8 mouse cellular contexts compared by ENCODE assay signal in genomic region chr9:110781256-110781721, GRCm38 (mm10). TPM values are rescaled to one million over a fixed set of nuclear protein-coding genes. Genes with fewer than 3 reads are reported as not detected.
DNase-seq lines count a peak whose midpoint lies in the region; ATAC-seq and TF ChIP-seq lines count a peak whose summit lies in the region.

No protein-coding gene starts in this region.

- peak; percentile 63 for DNase-seq in WW6 (ENCODE audit: low read depth, low spot score)
- DNase-seq in cerebellum, postnatal 4 days (ENCODE audit: low spot score in 2 of 2), result peak; percentile 96 to 99
- DNase-seq in gastrocnemius, adult 2 months, result peak; percentile 97
- peak; percentile 96 for DNase-seq in hindbrain, postnatal 0 days (ENCODE audit: low spot score)
- peak; percentile 93 to 97 for DNase-seq in left cerebral cortex, adult 2 months (ENCODE audit: extremely low spot score in 1 of 2, low spot score in 2 of 2)
- peak; percentile 93 to 95 for DNase-seq in right cerebral cortex, adult 2 months (ENCODE audit: low spot score in 2 of 2)
- peak; percentile 95 for DNase-seq in urinary bladder, postnatal 14 days (ENCODE audit: low spot score)

- ATAC-seq in hindbrain, postnatal 0 days, result peak; percentile 97
- peak; percentile 97 for ATAC-seq in megakaryocyte, adult 5-6 weeks (ENCODE audit: poor library complexity, severe bottlenecking)

- H3K4me2 ChIP-seq in hindbrain, postnatal 0 days (ENCODE audit: low read depth, low read length), result peak overlapping the region; percentile 69

- WGBS in hindbrain, postnatal 0 days, result under 1% methylated on average over 43 of the region's 43 CpGs

- no peaks in the 10 kb centered on the region for H3K36me3 ChIP-seq in hindbrain, postnatal 0 days (ENCODE audit: insufficient read depth, low read length)

- peak overlapping the region; percentile 71 for H3K9ac ChIP-seq in hindbrain, postnatal 0 days (replicated peaks; ENCODE audit: low read length)

- intact Hi-C loops in gastrocnemius, adult 2 months (cut with DNase I), result loop anchor here (1.0 to 5.0 kb wide), 4 partner anchors 65 to 370 kb away; no protein-coding TSS in a partner anchor
- intact Hi-C loops in left cerebral cortex, adult 2 months (cut with DNase I), result loop anchor here (1.0 to 5.0 kb wide), 5 partner anchors 50 to 370 kb away; no protein-coding TSS in a partner anchor

- H3K27ac ChIP-seq in gastrocnemius, adult 2 months, result peak overlapping the region; percentile 81
- peak overlapping the region; percentile 90 for H3K27ac ChIP-seq in hindbrain, postnatal 0 days
- H3K27ac ChIP-seq in left cerebral cortex, adult 2 months, result peak overlapping the region; percentile 76

- H3K9me3 ChIP-seq in hindbrain, postnatal 0 days (ENCODE audit: low read length), result no peaks in the 10 kb centered on the region

- no peaks in the 10 kb centered on the region for H3K27me3 ChIP-seq in hindbrain, postnatal 0 days (ENCODE audit: insufficient read depth, low read length)

- TF ChIP-seq CTCF in gastrocnemius, adult 2 months (IDR thresholded peaks at IDR 0.05), result peak; percentile 88
- TF ChIP-seq CTCF in hindbrain, postnatal 0 days (IDR thresholded peaks at IDR 0.05; ENCODE audit: low read depth), result peak; percentile 75
- TF ChIP-seq CTCF in left cerebral cortex, adult 2 months (IDR thresholded peaks at IDR 0.05), result peak; percentile 94

- H3K4me3 ChIP-seq in gastrocnemius, adult 2 months, result peak overlapping the region; percentile 79
- H3K4me3 ChIP-seq in hindbrain, postnatal 0 days (ENCODE audit: low read length), result peak overlapping the region; percentile 50
- H3K4me3 ChIP-seq in left cerebral cortex, adult 2 months, result peak overlapping the region; percentile 56

- H3K4me1 ChIP-seq in hindbrain, postnatal 0 days (ENCODE audit: insufficient read depth, low read length), result 0 out of 2 replicates have a peak, but pooled peaks cover 7% of the 10 kb centered on the region

RNA-seq across cellular contexts. Expression of gene Prss42, which starts 16.7 kb away (rescaled TPM):
- total RNA-seq in gastrocnemius, adult 2 months (2021), result not detected
- not detected in 2 replicates for total RNA-seq in hindbrain, postnatal 0 days (2014; rRNA removed)
- not detected in 2 replicates for polyA plus RNA-seq in hindbrain, postnatal 0 days (2015; fragmentation: Nextera tagmentation; extraction: Ambion mirVana)
- total RNA-seq in left cerebral cortex, adult 2 months (2021), result not detected
- total RNA-seq in megakaryocyte, adult 5-6 weeks (2015), result not detected in 2 replicates
- not detected in 2 replicates for total RNA-seq in megakaryocyte, adult 5-6 weeks (2017)

RNA-seq across cellular contexts. Expression of gene Prss44, which starts 32.5 kb away (rescaled TPM):
- not detected for total RNA-seq in gastrocnemius, adult 2 months (2021)
- 0.10 TPM in 1 of 2 replicates, not detected in the other for total RNA-seq in hindbrain, postnatal 0 days (2014; rRNA removed)
- not detected in 2 replicates for polyA plus RNA-seq in hindbrain, postnatal 0 days (2015; fragmentation: Nextera tagmentation; extraction: Ambion mirVana)
- not detected for total RNA-seq in left cerebral cortex, adult 2 months (2021)
- not detected in 2 replicates for total RNA-seq in megakaryocyte, adult 5-6 weeks (2015)
- not detected in 2 replicates for total RNA-seq in megakaryocyte, adult 5-6 weeks (2017)

RNA-seq across cellular contexts. Expression of gene Pth1r, which starts 34.3 kb away (rescaled TPM):
- 1 to 10 TPM in 1 of 2 experiments, under 1 TPM in 1; 0.99 to 1.3 TPM for total RNA-seq in gastrocnemius, adult 2 months (2021)
- 27.7 and 29.2 TPM in 2 replicates for total RNA-seq in hindbrain, postnatal 0 days (2014; rRNA removed)
- polyA plus RNA-seq in hindbrain, postnatal 0 days (2015; fragmentation: Nextera tagmentation; extraction: Ambion mirVana), result 11.7 and 12.5 TPM in 2 replicates
- 1 to 10 TPM; 5.8 to 7.2 TPM for total RNA-seq in left cerebral cortex, adult 2 months (2021)
- total RNA-seq in megakaryocyte, adult 5-6 weeks (2015), result not detected in 2 replicates
- 0.77 TPM in 1 of 2 replicates, not detected in the other for total RNA-seq in megakaryocyte, adult 5-6 weeks (2017)

RNA-seq across cellular contexts. Expression of gene Myl3, which starts 39.6 kb away (rescaled TPM):
- total RNA-seq in gastrocnemius, adult 2 months (2021), result 1,000 to 10,000 TPM in 1 of 2 experiments, 100 to 1,000 TPM in 1; 528 to 1,790 TPM
- 0.72 TPM in 1 of 2 replicates, not detected in the other for total RNA-seq in hindbrain, postnatal 0 days (2014; rRNA removed)
- 0.65 and 0.89 TPM in 2 replicates for polyA plus RNA-seq in hindbrain, postnatal 0 days (2015; fragmentation: Nextera tagmentation; extraction: Ambion mirVana)
- total RNA-seq in left cerebral cortex, adult 2 months (2021), result not detected
- total RNA-seq in megakaryocyte, adult 5-6 weeks (2015), result not detected in 2 replicates
- total RNA-seq in megakaryocyte, adult 5-6 weeks (2017), result not detected in 2 replicates

RNA-seq across cellular contexts. Expression of gene Prss43, which starts 45.2 kb away (rescaled TPM):
- not detected for total RNA-seq in gastrocnemius, adult 2 months (2021)
- total RNA-seq in hindbrain, postnatal 0 days (2014; rRNA removed), result not detected in 2 replicates
- 0.21 and 0.32 TPM in 2 replicates for polyA plus RNA-seq in hindbrain, postnatal 0 days (2015; fragmentation: Nextera tagmentation; extraction: Ambion mirVana)
- under 1 TPM in 1 of 2 experiments, not detected in 1; 0.14 TPM for total RNA-seq in left cerebral cortex, adult 2 months (2021)
- not detected in 2 replicates for total RNA-seq in megakaryocyte, adult 5-6 weeks (2015)
- not detected in 2 replicates for total RNA-seq in megakaryocyte, adult 5-6 weeks (2017)

Comparison
In these comparisons a context has a peak if more than half of its experiments do, and no peak if none do; other contexts are left out.
1. Peak in every context shown above with its lines: DNase-seq, ATAC-seq, H3K4me3 ChIP-seq and H3K27ac ChIP-seq.